Mouse (Mus musculus): Measurements from ENCODE around the gene Arhgef1.

The Arhgef1 gene

DNA sequence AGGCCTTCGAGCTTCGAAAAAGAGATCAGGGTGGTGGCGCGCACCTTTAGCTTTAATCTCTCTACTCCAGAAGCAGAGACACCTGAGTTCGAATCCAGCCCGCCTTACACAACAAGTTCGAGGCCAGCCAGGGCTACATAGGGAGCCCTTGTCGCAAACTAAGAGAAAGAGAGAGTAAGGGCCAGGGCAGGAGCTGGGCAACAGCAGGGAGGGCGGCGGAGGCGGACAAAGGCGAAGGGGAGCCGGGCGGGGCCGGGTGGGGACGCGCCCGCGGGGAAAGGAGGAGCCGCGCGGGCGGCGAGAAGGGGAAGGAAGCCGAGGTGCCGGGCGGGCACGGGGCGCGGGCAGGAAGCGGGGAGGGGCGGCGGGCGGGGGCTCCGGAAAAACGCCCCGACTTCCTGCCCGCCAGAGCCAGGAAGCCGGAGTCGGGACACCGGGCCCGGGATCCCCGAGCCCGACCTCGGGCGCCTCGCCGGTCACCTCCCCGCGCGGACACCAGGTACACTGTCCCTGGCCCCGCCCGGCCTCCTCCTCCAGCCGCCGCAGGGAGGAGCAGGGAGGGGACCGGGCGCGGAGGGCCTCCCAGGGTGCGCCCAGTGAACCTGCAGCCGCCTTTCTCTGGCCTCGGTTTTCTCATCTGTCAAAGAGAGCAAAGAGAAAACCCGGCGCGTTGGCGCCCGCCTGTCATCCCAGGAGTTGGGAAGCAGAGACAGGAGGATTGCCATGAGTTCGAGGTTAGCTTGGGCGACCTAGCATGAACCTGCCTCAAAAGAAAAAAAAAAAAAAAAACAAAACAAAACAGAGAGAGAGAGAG, at the start of gene Arhgef1:
Gene Arhgef1 (plus strand): TSS at position 283 of the 814 bp plus-strand sequence.
- peak; percentile 90 for DNase-seq

- DNase-seq: no peak
Measured at GRCm38 (mm10) chr7:24853233-24853563, 49.5 kb upstream of the Arhgef1 start.

DNA sequence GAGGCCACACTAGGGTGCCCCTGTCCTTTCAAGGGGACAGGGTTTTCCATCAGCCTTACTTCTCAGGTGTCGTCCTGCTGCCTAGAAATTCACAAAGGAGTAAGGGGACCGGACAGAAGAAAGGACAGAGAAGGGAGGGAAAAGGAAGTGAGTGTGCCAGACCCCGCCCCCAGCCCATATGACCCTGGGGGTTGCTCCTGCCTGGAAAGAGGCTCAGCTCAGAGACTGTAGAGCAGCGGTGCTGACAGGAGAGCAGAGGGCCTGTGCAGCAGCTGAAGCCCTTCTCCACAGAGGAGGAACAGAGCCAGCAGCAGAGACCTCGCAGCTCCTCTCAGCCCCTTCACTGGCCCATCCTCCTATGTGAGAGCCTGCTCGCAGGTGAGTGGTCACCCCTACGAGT, 49.0 kb upstream of the Arhgef1 start:
- no peak for DNase-seq

DNA sequence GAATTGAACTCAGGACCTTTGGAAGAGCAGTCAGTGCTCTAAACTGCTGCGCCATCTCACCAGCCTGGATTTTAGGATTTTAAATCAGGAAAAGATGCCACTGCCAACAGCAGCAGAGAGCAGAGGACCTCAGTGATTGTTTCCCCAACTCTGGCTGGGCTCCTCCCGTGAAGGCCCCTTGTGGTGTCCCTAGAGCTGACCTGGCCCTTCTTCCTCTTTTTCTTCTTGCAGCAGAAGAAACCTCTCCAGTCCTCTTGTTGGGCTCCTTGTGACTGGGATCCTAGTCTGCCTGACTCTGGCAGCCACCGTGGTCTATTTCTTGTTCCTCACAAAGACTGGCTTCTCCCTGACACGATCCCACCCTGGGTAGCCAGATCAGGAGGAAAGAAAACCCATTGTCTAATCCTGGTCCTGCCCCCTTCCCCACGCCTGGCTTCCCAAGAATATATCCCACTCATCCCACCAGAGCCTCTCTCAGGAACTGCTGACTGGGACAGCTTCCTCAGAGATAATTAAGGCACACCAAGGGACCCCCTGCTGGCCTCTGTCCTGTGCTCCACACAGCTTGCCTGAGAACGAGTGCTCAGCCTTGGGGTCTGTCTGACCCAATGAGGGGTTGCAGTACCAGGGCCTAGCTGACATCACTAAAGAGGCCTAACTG, 46.1 kb upstream of the Arhgef1 start:
- DNase-seq: no peak

DNA sequence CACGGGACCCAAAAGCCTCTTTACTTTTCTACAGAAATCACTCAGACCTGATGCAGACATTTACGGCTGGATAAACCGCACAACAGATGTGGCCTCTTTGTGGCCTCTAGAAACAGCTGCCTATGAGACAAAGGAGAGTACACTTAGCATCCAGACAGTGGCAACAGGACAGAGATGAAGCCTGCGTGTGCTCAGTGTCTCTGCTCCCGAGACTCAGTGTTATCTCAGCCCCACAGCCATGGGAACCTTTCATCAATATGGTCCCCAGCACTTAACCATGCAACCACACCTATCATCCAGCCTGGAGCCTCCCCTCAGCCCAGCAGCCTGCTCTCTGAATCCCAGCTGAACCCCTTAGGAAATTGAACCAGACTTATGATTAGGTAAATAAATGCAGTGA, 43.5 kb upstream of the Arhgef1 start:
- DNase-seq: no peak

GRCm38 (mm10) chr7:24861913-24862312, 40.8 kb upstream of the Arhgef1 start, which contains the start of gene Gm9844:
Gene Gm9844 (plus strand): TSS chr7:24862213.
- DNase-seq: no peak

- DNase-seq: no peak
Measured at GRCm38 (mm10) chr7:24862853-24863252, 39.9 kb upstream of the Arhgef1 start.

DNA sequence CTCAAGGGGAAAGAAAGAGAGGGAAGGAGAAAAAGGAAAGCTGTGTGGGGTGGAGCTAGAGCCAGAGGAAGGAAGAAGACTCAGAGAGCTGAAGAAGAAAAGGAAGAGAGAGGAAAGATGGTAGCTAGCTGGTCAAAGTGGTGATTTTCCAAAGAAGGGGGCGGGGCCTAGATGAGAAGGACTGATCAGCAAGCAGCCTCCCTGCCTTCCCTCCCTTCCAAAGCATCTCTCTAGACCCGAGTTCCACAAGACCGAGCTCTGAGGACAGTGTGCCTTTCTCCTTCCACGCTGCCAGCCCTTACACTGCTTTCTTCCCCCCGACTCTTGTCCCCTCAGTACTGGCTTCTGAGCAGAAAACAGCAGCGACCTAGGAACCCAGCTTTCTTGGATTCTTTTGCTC, 38.6 kb upstream of the Arhgef1 start:
- no peak for DNase-seq

GRCm38 (mm10) chr7:24869080-24869479, 33.6 kb upstream of the Arhgef1 start:
- no peak for DNase-seq

GRCm38 (mm10) chr7:24869532-24870165, 33.1 kb upstream of the Arhgef1 start, which contains the start of the genes Lypd4 and Dmrtc2:
Gene Lypd4 (minus strand): TSS chr7:24869941.
Gene Dmrtc2 (plus strand): TSS chr7:24870057.
- DNase-seq: no peak

DNA sequence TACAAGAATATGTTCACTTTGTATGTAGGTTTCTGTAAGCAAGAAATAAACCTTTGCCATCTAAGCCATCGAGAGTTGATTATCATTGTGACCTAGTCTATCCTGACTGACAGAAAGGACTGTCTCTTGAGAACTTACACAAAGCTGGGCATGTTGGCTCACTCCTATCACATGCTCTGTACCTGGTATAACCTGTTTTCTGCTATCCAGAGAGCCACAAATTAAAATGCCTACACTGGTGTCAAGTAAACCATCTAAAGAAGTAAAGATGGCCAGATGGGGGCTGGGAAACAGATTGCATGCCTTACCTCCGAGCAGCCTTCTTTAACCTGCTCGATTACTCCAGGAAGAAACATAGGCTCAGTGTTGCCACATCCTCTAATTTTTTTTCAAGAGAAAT, 25.1 kb upstream of the Arhgef1 start:
- DNase-seq: no peak

DNA sequence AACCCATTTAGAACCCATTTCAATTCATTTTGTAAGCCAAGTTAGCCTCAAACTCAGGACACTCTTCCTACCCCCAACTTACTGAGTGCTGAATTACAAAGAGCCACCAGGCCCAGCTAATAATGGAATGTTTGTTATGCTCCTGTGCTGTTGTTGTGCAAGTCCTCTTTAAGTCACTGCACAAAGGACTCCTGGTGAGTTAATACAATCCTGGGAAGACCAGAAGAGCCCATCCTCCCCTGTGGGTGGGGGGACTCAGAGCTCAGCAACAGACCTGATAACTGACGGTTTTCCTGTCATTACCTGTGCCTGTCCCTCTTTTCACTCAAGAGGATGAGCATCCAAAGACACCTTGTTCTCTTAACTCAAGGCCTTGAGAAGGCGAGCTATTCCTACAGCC, 23.1 kb upstream of the Arhgef1 start:
- DNase-seq: no peak

GRCm38 (mm10) chr7:24882416-24883199, 20.1 kb upstream of the Arhgef1 start:
- DNase-seq: no peak

GRCm38 (mm10) chr7:24883896-24884692, 18.6 kb upstream of the Arhgef1 start, which contains the start of gene Rps19:
Gene Rps19 (plus strand): TSS chr7:24884371.
- DNase-seq: peak; percentile 97

- DNase-seq: no peak
Measured at GRCm38 (mm10) chr7:24884693-24885291, 17.9 kb upstream of the Arhgef1 start.

- no peak for DNase-seq
Measured at GRCm38 (mm10) chr7:24885468-24886307, 17.0 kb upstream of the Arhgef1 start.

DNA sequence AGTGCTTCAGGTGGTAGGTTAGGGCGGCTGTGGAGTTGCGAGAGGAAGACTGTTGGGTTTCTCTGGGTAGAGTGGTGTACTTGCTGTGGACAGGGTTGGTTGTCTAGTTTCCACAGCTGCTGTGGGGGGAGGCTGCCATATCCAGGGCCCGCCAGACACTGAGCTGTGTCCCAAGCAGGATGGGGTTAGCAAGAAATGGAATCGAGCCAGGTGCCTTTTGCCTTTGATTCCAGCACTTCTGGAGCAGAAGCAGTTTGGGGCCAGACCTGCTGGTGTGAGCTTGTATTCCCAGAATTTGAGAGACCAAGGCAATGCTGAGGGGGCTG, 16.4 kb upstream of the Arhgef1 start:
- no peak for DNase-seq

DNA sequence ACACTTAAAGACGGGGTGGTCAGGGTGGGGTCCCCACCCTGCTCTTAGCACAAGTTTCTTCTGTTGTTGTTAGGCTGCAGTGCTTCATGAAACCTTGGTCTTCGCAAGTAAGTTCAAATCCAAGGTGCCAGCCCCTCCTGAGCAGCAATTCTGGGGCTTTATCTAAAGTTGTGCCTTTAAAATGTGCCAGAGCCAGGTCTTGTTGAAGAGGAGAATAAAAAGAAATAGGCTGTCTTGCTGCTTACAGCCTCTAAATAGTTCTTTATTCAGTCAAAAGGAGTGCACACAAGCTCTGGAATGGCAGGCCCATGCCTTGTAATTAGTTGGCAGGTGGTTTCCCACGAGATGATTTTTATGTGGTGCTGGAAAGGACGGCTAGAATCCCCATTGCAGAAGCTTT, 15.6 kb upstream of the Arhgef1 start:
- no peak for DNase-seq

- no peak for DNase-seq
Measured at GRCm38 (mm10) chr7:24889431-24890220, 13.1 kb upstream of the Arhgef1 start.
